Mouse (Mus musculus): ENCODE results near the gene Mpped1. TPM values are rescaled to one million over a fixed set of nuclear protein-coding genes. Genes with fewer than 3 reads are reported as not detected.

The Mpped1 gene
- total and polyA plus RNA-seq, 3 experiments: not detected

DNA sequence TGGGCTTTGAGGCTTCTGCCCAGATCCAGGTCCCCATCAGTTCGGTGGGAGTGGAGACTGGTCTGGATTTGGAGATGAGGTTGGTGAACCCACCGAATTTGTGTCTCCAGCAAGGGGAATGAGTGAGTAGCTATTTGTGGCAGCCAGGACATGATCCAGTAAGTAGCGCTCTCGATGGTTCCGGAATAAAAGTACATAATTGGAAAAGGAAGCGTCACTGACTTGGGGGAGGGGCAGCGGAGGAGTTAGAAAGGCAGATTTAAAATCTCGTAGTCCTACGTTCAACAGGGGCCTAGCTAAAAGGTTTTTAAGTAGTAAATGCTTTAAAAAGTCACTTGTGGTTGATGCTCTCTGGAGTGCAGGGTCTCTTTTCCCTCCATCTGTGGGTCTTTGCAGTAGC is 5.5 kb downstream of the Mpped1 start:
- no peaks in the 10 kb centered on the region for H3K27me3 ChIP-seq (ENCODE audit: control insufficient read depth in 1 of 2, insufficient read depth in 2 of 2, low read length in 2 of 2)
- H3K9ac ChIP-seq (ENCODE audit: control insufficient read depth, low read depth, low read length, poor library complexity, severe bottlenecking): no peak overlapping the region
- H3K27ac ChIP-seq (ENCODE audit: control insufficient read depth, low read depth, low read length): no peak overlapping the region
- TF ChIP-seq NELFE (IDR thresholded peaks at IDR 0.05; ENCODE audit: low read depth, low read length): no peak
- no peak for TF ChIP-seq ZKSCAN1 (IDR thresholded peaks at IDR 0.05; ENCODE audit: low read depth, low read length)
- TF ChIP-seq MAFK (IDR thresholded peaks at IDR 0.05; ENCODE audit: borderline replicate concordance, low read depth, low read length): no peak
- no peak for TF ChIP-seq HCFC1 (IDR thresholded peaks at IDR 0.05; ENCODE audit: low read depth, low read length)
- TF ChIP-seq POLR2AphosphoS2 (IDR thresholded peaks at IDR 0.05; ENCODE audit: low read length): no peak
- TF ChIP-seq TCF12 (IDR thresholded peaks at IDR 0.05; ENCODE audit: low read depth, low read length): no peak
- no peak for TF ChIP-seq JUND (IDR thresholded peaks at IDR 0.05; ENCODE audit: low read depth, low read length)
- no peak for TF ChIP-seq MYB (IDR thresholded peaks at IDR 0.05; ENCODE audit: low read depth, low read length)
- TF ChIP-seq TBP (IDR thresholded peaks at IDR 0.05; ENCODE audit: low read depth, low read length): no peak
- no peaks in the 10 kb centered on the region for H3K4me1 ChIP-seq (ENCODE audit: control insufficient read depth in 1 of 2, insufficient read depth in 2 of 2, low read length in 2 of 2)
- no peak overlapping the region for H3K4me3 ChIP-seq (ENCODE audit: control insufficient read depth in 1 of 2, insufficient read depth in 1 of 2, low read depth in 2 of 2, low read length in 2 of 2)
- no peaks in the 10 kb centered on the region for H3K79me2 ChIP-seq (ENCODE audit: control insufficient read depth, insufficient read depth, low read length, poor library complexity)
- no peaks in the 10 kb centered on the region for H3K9me3 ChIP-seq (replicated peaks; ENCODE audit: insufficient read depth, low read length)
- no peaks in the 10 kb centered on the region for H3K36me3 ChIP-seq (ENCODE audit: control insufficient read depth in 1 of 2, insufficient read depth in 2 of 2, low read length in 2 of 2)
- DNase-seq (ENCODE audit: low read depth, low spot score): no peak

DNA sequence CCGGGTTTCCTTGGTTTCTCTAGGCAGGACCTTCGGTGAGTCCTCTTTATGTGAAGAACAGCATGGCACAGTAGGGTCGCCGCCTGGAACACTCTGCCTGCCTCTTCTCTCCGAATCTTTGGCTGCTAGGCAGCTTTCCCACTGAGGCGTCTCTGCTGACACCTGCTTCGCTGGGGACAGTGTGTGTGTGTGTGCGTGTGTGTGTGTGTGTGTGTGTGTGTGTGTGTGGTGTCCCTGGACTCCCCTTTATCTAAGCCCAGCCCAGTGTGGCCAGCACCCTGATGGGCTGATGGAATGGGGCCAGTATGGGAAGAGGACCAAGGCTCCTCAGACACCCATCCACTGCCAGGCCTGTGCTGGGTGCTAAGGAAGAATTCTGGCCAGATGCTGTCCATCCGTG is 9.8 kb downstream of the Mpped1 start:
- H3K9me3 ChIP-seq (replicated peaks; ENCODE audit: insufficient read depth, low read length): no peaks in the 10 kb centered on the region
- DNase-seq (ENCODE audit: low read depth, low spot score): no peak
- no peak for TF ChIP-seq POLR2AphosphoS2 (IDR thresholded peaks at IDR 0.05; ENCODE audit: low read length)
- TF ChIP-seq UBTF (IDR thresholded peaks at IDR 0.05; ENCODE audit: borderline replicate concordance, insufficient read depth, low read depth, low read length): no peak
- no peak for TF ChIP-seq BHLHE40 (IDR thresholded peaks at IDR 0.05; ENCODE audit: borderline replicate concordance, low read depth, low read length)
- TF ChIP-seq POLR2AphosphoS5 (IDR thresholded peaks at IDR 0.05; ENCODE audit: borderline replicate concordance, low read depth, low read length): no peak
- no peak for TF ChIP-seq TBP (IDR thresholded peaks at IDR 0.05; ENCODE audit: low read depth, low read length)
- TF ChIP-seq CHD2 (IDR thresholded peaks at IDR 0.05; ENCODE audit: low read length): no peak
- TF ChIP-seq SIN3A (IDR thresholded peaks at IDR 0.05; ENCODE audit: low read length): no peak
- no peak for TF ChIP-seq POLR2A (IDR thresholded peaks at IDR 0.05; ENCODE audit: control insufficient read depth in 1 of 2, insufficient read depth in 1 of 2, low read depth in 1 of 2, low read length in 2 of 2, poor library complexity in 1 of 2)
- TF ChIP-seq NRF1 (IDR thresholded peaks at IDR 0.05; ENCODE audit: insufficient read depth, low read depth, low read length, poor library complexity, severe bottlenecking): no peak
- TF ChIP-seq EP300 (IDR thresholded peaks at IDR 0.05; ENCODE audit: low read depth in 1 of 2, low read length in 2 of 2): no peak
- TF ChIP-seq MAX (IDR thresholded peaks at IDR 0.05; ENCODE audit: low read length): no peak
- no peak for TF ChIP-seq MAFK (IDR thresholded peaks at IDR 0.05; ENCODE audit: borderline replicate concordance, low read depth, low read length)
- no peak for TF ChIP-seq GABPA (IDR thresholded peaks at IDR 0.05; ENCODE audit: low read depth, low read length)
- TF ChIP-seq GATA1 (IDR thresholded peaks at IDR 0.05; ENCODE audit: low read depth, low read length): no peak
- no peak for TF ChIP-seq TAL1 (IDR thresholded peaks at IDR 0.05; ENCODE audit: low read length)
- no peak for TF ChIP-seq ZKSCAN1 (IDR thresholded peaks at IDR 0.05; ENCODE audit: low read depth, low read length)
- no peak for TF ChIP-seq NELFE (IDR thresholded peaks at IDR 0.05; ENCODE audit: low read depth, low read length)
- no peaks in the 10 kb centered on the region for H3K27me3 ChIP-seq (ENCODE audit: control insufficient read depth in 1 of 2, insufficient read depth in 2 of 2, low read length in 2 of 2)
- no peaks in the 10 kb centered on the region for H3K36me3 ChIP-seq (ENCODE audit: control insufficient read depth in 1 of 2, insufficient read depth in 2 of 2, low read length in 2 of 2)
- no peaks in the 10 kb centered on the region for H3K79me2 ChIP-seq (ENCODE audit: control insufficient read depth, insufficient read depth, low read length, poor library complexity)
- no peak overlapping the region for H3K9ac ChIP-seq (ENCODE audit: control insufficient read depth, low read depth, low read length, poor library complexity, severe bottlenecking)
- no peaks in the 10 kb centered on the region for H3K4me1 ChIP-seq (ENCODE audit: control insufficient read depth in 1 of 2, insufficient read depth in 2 of 2, low read length in 2 of 2)
- H3K27ac ChIP-seq (ENCODE audit: control insufficient read depth, low read depth, low read length): no peak overlapping the region
- no peak overlapping the region for H3K4me3 ChIP-seq (ENCODE audit: control insufficient read depth in 1 of 2, insufficient read depth in 1 of 2, low read depth in 2 of 2, low read length in 2 of 2)

All from MEL (cell line).